Mouse (Mus musculus): ENCODE data around the gene Slc25a25. TPM values are rescaled to one million over a fixed set of nuclear protein-coding genes. Genes with fewer than 3 reads are reported as not detected.
A peak's percentile ranks its signal among the peaks of the same experiment; 100 is the strongest.

Gene Slc25a25
- total RNA-seq, 1 experiment: 22.1 TPM

- no peak overlapping the region for H3K27ac ChIP-seq (ENCODE audit: insufficient read depth, low read depth, low read length, poor library complexity, severe bottlenecking)
- H3K9me3 ChIP-seq (ENCODE audit: control insufficient read depth, insufficient read depth, low read depth, low read length): no peaks in the 10 kb centered on the region
These were observed 62.1 kb downstream of the Slc25a25 start for GRCm38 (mm10) chr2:32389157-32389556.

DNA sequence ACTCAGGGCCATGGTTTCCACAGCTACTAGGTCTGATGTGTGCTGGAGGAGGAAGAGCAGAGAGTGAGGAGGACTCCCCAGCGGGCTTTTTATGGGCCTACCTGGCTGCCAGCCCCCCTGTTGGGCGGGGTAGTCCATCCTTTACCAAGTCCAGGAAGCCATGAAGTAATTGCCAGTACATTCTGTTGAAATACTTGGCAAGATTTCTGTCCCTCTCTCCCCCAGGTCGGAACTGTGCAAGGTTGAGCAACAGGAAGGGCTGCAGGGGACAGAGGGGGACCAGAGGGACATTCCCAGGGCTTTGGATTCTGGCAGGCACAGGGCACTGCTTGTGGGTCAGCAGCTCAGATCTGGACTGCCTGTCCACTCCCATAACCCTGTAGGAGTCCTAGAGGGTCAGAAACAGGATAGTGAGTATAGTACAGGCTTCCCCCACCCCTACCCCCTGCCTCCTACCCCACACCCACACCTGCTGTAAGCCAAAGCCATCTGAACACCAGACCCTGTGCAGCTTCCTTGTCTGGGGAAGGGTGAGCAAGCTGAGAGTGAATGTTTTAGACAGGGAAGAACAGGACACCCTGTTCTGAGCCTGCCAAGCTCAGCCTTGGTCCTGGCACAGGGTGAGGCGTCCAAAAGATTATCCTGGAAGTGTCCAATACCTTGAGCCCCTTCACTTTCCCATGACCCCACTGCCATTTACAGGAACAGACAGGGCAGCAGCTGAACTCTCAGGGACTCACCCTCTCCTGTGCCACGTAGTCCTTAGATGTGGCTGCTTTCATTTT lies 63.3 kb downstream of the Slc25a25 start, which contains the start of gene Lcn2:
Gene Lcn2 (minus strand): TSS at position 547 of the 785 bp plus-strand sequence.
- no peak for TF ChIP-seq MAFK (IDR thresholded peaks at IDR 0.05; ENCODE audit: insufficient read depth, low read depth, low read length)
- no peak for TF ChIP-seq ZNF384 (IDR thresholded peaks at IDR 0.05; ENCODE audit: low read depth, low read length)
- no peak for TF ChIP-seq CHD2 (IDR thresholded peaks at IDR 0.05; ENCODE audit: low read depth, low read length)
- TF ChIP-seq ZC3H11A (IDR thresholded peaks at IDR 0.05; ENCODE audit: borderline replicate concordance, low read depth, low read length): no peak
- no peak for TF ChIP-seq HCFC1 (IDR thresholded peaks at IDR 0.05; ENCODE audit: borderline replicate concordance, insufficient read depth, low read length)
- no peak within 1 kb of the TSS for H3K4me3 ChIP-seq (ENCODE audit: insufficient read depth in 1 of 2, low read depth in 1 of 2, low read length in 2 of 2, poor library complexity in 1 of 2, severe bottlenecking in 1 of 2)
- H3K9me3 ChIP-seq (ENCODE audit: control insufficient read depth, insufficient read depth, low read depth, low read length): no peaks in the 10 kb centered on the region
- in situ Hi-C loops (cut with MboI; ENCODE audit: low sequenced_read_pairs in 2 of 2, unreplicated experiment in 2 of 2): no loop called here
- no peak within 1 kb of the TSS for H3K27ac ChIP-seq (ENCODE audit: insufficient read depth, low read depth, low read length, poor library complexity, severe bottlenecking)
- no peak for DNase-seq (ENCODE audit: low read depth, low spot score)
- H3K9ac ChIP-seq (ENCODE audit: insufficient read depth, low read depth, low read length, poor library complexity, severe bottlenecking): no peak within 1 kb of the TSS
- peaks cover 0 to 6% of the 10 kb centered on the region in 2 experiments; a peak in 2 of 4 replicates for H3K4me1 ChIP-seq (ENCODE audit: control insufficient read depth in 2 of 2, insufficient read depth in 2 of 2, low read length in 2 of 2, poor library complexity in 1 of 2)
- H3K36me3 ChIP-seq (ENCODE audit: control insufficient read depth, insufficient read depth, low read length, poor library complexity, severe bottlenecking): no peaks in the 10 kb centered on the region

More at GRCm38 (mm10) chr2:32389157-32389556, 62.1 kb downstream of the Slc25a25 start:
- in situ Hi-C loops (cut with MboI; ENCODE audit: low sequenced_read_pairs in 2 of 2, unreplicated experiment in 2 of 2): no loop called here
- Histone ChIP-seq H3K36me3 (ENCODE audit: control insufficient read depth, insufficient read depth, low read length, poor library complexity, severe bottlenecking) (no peaks in the 10 kb centered on the region), H3K9ac (ENCODE audit: insufficient read depth, low read depth, low read length, poor library complexity, severe bottlenecking) (no peak overlapping the region), H3K4me1 (ENCODE audit: control insufficient read depth in 2 of 2, insufficient read depth in 2 of 2, low read length in 2 of 2, poor library complexity in 1 of 2) (peaks cover 0 to 6% of the 10 kb centered on the region in 2 experiments; a peak in 2 of 4 replicates), H3K4me3 (ENCODE audit: insufficient read depth in 1 of 2, low read depth in 1 of 2, low read length in 2 of 2, poor library complexity in 1 of 2, severe bottlenecking in 1 of 2) (no peak overlapping the region)
- DNase-seq (ENCODE audit: low read depth, low spot score): no peak
- no peak for TF ChIP-seq ZC3H11A (IDR thresholded peaks at IDR 0.05; ENCODE audit: borderline replicate concordance, low read depth, low read length)
- TF ChIP-seq ZNF384 (IDR thresholded peaks at IDR 0.05; ENCODE audit: low read depth, low read length): no peak
- no peak for TF ChIP-seq HCFC1 (IDR thresholded peaks at IDR 0.05; ENCODE audit: borderline replicate concordance, insufficient read depth, low read length)
- no peak for TF ChIP-seq MAFK (IDR thresholded peaks at IDR 0.05; ENCODE audit: insufficient read depth, low read depth, low read length)

DNA sequence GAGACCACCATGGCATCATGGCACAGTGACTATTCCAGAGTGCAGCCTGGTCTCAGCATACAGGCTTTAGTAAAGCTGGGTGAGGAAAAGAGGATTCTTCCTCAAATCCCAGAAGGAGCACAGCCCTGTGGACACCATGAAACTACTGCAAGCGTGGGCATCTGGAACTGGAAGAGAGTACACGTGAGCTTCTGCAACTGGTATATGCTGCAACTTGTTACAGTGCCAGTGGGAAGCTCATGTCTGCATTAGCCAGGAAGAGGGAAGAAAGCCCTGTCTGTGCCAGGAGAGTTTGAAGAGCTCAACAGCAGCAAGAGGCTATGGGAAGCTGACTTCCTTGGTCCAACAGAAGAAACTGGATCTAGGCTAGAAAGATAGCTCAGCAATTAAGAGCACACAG lies 68.6 kb downstream of the Slc25a25 start:
- DNase-seq (ENCODE audit: low read depth, low spot score): no peak
- Histone ChIP-seq H3K9ac (ENCODE audit: insufficient read depth, low read depth, low read length, poor library complexity, severe bottlenecking) (no peak overlapping the region), H3K4me3 (ENCODE audit: insufficient read depth in 1 of 2, low read depth in 1 of 2, low read length in 2 of 2, poor library complexity in 1 of 2, severe bottlenecking in 1 of 2) (no peak overlapping the region), H3K27ac (ENCODE audit: insufficient read depth, low read depth, low read length, poor library complexity, severe bottlenecking) (no peak overlapping the region), H3K36me3 (ENCODE audit: control insufficient read depth, insufficient read depth, low read length, poor library complexity, severe bottlenecking) (peaks cover 12% of the 10 kb centered on the region), H3K4me1 (ENCODE audit: control insufficient read depth in 2 of 2, insufficient read depth in 2 of 2, low read length in 2 of 2, poor library complexity in 1 of 2) (no peaks in the 10 kb centered on the region), H3K9me3 (ENCODE audit: control insufficient read depth, insufficient read depth, low read depth, low read length) (no peaks in the 10 kb centered on the region)
- no peak for TF ChIP-seq HCFC1 (IDR thresholded peaks at IDR 0.05; ENCODE audit: borderline replicate concordance, insufficient read depth, low read length)
- TF ChIP-seq CHD2 (IDR thresholded peaks at IDR 0.05; ENCODE audit: low read depth, low read length): no peak
- in situ Hi-C loops (cut with MboI; ENCODE audit: low sequenced_read_pairs in 2 of 2, unreplicated experiment in 2 of 2): no loop called here

DNA sequence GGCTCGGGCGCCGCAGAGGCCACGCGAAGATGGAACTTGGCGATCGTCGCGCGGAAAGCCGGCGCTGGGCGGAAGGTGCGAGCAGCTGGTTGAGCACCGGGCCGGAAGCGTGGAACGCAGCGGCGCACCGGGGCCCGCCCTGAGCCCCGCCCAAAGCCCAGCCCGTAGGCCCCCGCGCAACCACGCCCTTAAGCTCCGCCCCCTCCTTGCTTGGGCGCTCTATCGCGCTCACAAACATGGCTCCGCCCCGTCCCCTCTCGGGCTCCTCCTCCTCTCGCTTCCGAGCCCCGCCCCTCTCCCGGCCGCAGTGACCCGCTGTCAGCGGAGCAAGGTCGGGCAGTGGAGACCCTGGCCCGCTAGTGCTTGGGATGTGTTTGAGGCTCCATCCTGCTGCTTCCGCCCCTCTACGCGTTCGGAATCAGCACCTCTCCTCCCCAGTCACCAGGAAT lies 69.4 kb downstream of the Slc25a25 start, which contains the start of gene 1110008P14Rik:
Gene 1110008P14Rik (minus strand): TSS at position 164 of the 449 bp plus-strand sequence.
- in situ Hi-C loops (cut with MboI; ENCODE audit: low sequenced_read_pairs in 2 of 2, unreplicated experiment in 2 of 2): no loop called here
- DNase-seq (ENCODE audit: low read depth, low spot score): peak; percentile 97
- H3K4me3 ChIP-seq (ENCODE audit: insufficient read depth in 1 of 2, low read depth in 1 of 2, low read length in 2 of 2, poor library complexity in 1 of 2, severe bottlenecking in 1 of 2): peak within 1 kb of the TSS; percentile 84 to 85
- H3K4me1 ChIP-seq (ENCODE audit: control insufficient read depth in 2 of 2, insufficient read depth in 2 of 2, low read length in 2 of 2, poor library complexity in 1 of 2): no peaks in the 10 kb centered on the region
- no peaks in the 10 kb centered on the region for H3K9me3 ChIP-seq (ENCODE audit: control insufficient read depth, insufficient read depth, low read depth, low read length)
- no peak within 1 kb of the TSS for H3K27ac ChIP-seq (ENCODE audit: insufficient read depth, low read depth, low read length, poor library complexity, severe bottlenecking)
- peak within 1 kb of the TSS; percentile 69 for H3K9ac ChIP-seq (ENCODE audit: insufficient read depth, low read depth, low read length, poor library complexity, severe bottlenecking)
- TF ChIP-seq MAFK (IDR thresholded peaks at IDR 0.05; ENCODE audit: insufficient read depth, low read depth, low read length) (no peak), HCFC1 (IDR thresholded peaks at IDR 0.05; ENCODE audit: borderline replicate concordance, insufficient read depth, low read length) (peak; percentile 26; the same call in 1 of the 2 replicates)
- H3K36me3 ChIP-seq (ENCODE audit: control insufficient read depth, insufficient read depth, low read length, poor library complexity, severe bottlenecking): peaks cover 12% of the 10 kb centered on the region

All from ES-E14 (cell line).